Mouse (Mus musculus) ES-E14 (cell line): ENCODE results near the gene Nos1ap.

Experiments
- MAFK ChIP-seq: IDR thresholded peaks from 2 replicates; pipeline ENCODE4 v1.6.1; 2014; ENCODE audit warnings: mild to moderate bottlenecking, low read depth, low read length, inconsistent platforms; ENCODE audit not compliant: insufficient read depth
- ZC3H11A ChIP-seq: IDR thresholded peaks from 2 replicates; pipeline ENCODE4 v1.6.1; 2012; ENCODE audit warnings: low read depth, mild to moderate bottlenecking, inconsistent platforms, low read length, borderline replicate concordance

DNA sequence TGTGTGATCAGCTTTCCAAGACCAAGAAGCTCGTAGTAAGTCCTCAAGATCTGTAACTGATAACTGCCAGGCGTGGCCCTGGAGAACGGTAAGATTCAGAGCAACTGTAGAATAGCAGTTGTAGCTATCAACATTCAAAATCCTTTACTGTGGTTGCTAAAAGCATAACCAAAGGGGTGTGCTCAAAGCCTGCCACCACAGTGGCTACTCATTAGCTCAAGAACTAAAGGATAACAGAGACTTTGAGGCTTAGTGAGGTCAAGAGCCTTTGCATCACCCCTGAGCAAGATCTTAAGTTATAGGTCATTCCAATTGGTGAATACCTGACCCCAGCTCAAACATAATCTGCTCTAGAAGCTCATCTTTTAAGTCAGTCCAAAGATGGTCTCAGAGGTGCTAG lies 134.3 kb downstream of the Nos1ap start:
- TF ChIP-seq ZC3H11A (no peak), MAFK (no peak)
